Mouse (Mus musculus): ENCODE results near the gene Ccdc115.
A peak's percentile ranks its signal among the peaks of the same experiment; 100 is the strongest.
"Not testable (repeated sequence)": the region's sequence is repeated elsewhere in the genome, so short reads cannot be mapped to it uniquely, and the experiment has no call there.

Ccdc115 gene

DNA sequence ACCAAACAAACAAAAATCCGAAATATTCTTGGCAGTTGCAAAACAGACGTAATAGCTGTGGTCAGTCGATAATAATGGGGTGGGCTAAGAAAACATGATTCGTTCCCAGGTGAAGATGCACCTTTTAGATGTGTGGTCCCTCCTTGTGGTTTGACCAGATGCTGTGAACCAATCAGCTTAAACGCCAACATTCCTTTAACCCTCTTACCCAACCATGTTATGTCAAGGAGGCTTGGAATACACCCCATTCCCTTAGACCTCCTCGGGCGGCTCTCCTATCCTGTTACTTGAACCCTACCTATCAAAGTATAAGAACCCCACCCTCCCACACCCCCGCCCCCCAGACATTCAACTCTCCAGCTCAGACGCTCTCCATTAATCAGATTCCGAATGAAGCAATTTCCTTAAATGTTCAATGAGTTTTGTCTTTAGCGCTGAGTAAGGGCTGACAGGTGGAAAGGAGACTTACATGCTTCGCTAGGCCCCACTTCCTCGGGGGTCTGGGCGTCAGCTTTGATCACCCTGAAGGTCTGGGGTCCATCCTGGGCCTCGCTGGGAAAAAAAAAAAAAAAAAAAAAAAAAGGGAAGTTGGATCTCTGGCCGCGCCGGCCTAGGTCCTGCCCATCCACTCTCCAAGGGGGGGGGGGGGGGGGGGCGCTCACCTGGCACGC lies 956 bp downstream of the Ccdc115 start:
- no peak for DNase-seq (ENCODE audit: low read depth)

DNA sequence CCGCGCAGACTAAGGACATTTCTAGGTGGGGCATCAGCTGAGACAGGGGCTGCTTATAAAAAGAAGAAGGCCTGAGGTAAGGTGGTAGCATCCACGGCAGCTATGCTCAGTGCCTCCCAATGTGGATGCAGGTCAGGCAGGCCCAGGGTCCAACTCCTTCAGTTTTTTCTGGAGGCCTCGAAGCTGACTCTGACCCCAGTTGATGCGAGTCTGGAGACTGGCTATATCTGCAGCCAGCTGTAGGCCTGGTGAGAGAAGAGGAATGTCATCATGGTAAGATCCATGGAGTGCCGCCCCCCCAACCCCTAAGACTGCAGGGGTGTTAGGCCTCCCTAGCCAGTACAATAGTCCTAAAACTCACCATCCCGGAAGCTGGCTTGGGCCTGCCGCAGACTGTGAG lies 2.1 kb downstream of the Ccdc115 start:
- not testable (repeated sequence) for DNase-seq (ENCODE audit: low read depth)

DNA sequence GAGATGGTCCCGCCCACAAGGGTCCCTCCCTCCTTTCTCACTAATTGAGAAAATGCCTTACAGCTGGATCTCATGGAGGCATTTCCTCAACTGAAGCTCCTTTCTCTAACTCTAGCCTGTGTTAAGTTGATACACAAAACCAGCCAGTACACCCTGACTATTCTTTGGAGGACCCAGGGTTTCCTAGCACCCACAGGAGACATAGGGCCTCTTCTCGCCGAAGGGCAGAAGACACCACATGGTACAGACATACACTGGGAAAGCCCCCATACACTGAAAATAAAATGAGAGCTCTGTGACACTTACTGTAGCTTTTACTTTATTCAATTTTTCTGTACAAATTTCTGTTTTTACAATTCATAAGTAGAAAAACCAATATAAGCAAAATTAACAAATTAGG lies 3.1 kb downstream of the Ccdc115 start:
- DNase-seq (ENCODE audit: low read depth) = no peak

DNA sequence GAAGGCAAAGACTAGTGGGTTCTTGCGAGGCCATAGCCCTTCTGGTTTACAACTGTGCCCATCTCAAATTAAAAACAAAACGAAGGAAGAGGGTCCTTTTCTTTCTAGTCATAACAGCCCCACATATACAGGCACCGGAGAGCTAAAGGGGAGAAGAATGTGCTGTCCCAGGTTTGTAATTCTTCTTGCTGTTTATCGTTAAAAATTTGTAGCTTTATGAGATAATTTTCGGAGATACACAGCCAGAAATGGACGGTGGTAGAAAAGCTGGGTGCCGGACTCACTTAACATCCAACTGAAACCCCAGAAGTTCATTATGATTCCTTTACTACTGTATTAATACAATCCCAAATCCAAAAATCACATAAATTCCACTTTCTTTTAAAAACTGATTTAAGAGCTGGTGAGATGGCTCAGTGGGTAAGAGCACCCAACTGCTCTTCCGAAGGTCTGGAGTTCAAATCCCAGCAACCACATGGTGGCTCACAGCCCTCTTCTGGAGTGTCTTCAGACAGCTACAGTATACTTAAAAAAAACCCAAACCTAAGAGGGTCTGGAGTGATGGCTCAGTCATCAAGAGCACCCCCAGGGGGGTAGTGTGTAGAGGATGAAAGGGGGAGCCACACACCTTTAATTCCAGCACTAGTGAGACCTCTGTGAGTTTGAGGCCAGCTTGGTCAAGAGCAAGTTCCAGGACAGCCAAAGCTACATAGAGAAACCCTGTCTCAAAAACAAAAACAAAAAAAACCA lies 3.9 kb downstream of the Ccdc115 start:
- no peak for DNase-seq (ENCODE audit: low read depth)

DNA sequence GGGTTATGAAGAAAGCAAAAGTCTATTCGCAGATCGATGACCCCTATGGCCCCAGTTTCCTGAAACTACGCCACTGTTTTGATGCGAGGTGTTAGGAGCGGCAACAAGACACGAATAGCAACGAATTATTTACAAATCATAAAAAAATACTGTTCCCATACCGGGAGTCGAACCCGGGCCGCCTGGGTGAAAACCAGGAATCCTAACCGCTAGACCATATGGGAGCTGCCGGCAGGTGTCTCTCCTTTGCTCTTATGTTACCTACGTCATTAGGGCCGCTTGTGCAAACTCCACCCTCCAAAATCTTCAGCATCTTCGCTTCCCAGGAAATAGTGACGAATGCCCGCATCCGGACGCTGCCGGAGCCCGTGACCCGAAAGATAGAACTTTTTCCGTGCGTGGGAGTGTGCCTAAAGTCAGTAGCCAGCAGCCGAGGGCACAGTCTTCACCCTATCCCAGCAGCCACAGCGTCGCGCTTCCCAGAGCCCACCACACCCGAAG lies 4.8 kb downstream of the Ccdc115 start:
- DNase-seq (ENCODE audit: low read depth) = peak; percentile 87

DNA sequence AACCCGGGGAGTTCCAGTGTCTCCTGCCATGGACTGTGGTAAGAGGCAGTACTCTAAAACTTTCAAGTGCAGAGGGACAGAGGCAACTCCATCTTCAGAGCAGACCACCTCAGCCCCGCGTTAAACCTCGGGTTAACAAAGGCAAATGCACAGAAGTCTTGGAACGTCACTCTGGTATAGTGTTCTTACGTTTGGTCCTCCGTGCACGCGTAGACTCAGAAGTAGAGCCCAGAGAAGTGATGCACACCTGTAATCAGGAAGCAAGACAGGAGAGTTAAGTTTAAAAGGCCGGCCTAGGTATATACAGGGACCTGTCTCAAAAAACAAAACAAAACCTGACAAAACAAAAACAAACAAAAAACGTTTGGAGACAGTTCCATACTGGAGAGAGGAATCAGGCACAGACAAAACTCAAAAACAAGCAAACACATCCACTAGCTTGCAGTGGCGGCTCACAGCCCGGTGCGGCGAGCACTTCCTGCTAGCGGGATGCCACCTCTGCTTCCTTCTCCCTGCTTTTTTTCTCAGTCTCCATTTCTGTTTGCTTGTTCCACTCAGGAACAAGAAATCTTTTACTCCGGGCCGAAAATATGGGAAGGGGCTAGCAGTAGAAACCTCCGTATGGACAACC lies 5.5 kb downstream of the Ccdc115 start:
- DNase-seq (ENCODE audit: low read depth) = no peak

DNA sequence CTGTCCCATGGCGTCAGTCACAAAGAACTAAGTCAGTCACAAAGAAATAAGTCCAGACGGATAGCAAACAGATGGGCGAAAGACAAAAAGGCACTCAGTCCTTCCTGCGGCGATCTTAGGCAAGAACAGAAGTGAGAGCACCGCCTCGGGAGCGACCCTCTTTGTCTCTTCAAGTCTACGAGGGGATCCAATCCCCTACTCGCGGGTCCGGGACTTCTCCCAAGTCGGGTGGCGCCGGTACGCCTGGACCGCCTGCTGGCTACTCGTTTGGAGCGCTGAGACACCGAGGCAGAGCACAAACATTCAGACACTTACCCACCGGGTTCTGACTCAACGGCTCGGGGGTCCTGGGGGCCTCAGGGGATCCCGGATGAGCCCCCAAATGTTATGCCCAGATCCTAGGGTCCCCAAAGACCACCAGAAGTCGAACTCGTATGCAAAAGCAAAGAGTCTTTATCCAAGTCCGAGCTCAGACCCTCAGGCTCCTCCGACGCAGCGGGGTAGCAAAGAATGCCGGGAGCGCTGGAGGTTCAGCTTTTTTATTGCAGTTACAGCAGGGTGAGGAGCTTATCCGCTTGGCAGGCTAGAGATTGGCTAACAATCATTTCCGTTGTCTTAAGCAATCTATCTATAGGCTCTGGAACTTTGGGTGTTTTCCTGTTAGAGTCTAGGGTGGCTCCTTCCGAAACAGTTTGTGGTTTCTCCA lies 6.5 kb downstream of the Ccdc115 start:
- no peak for DNase-seq (ENCODE audit: low read depth)

DNA sequence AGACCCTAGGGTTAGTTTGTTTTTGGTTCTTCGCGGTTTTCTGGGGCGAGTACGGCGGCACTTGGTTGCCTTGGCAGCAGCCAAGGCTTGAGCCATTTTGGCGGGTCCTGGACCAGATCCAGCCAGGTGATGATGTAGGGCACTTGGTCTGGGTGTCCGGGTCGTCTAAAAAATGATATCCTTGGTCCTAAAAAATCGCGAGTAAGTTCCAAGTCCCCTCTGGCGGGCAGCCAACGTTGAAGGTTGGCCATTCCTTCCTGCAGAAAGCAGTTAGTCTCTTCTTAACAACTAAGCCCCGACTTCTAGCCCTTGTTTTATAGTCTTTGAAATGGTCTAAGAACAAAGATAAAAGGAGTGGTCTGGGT lies 7.1 kb downstream of the Ccdc115 start:
- DNase-seq (ENCODE audit: low read depth) = no peak

DNA sequence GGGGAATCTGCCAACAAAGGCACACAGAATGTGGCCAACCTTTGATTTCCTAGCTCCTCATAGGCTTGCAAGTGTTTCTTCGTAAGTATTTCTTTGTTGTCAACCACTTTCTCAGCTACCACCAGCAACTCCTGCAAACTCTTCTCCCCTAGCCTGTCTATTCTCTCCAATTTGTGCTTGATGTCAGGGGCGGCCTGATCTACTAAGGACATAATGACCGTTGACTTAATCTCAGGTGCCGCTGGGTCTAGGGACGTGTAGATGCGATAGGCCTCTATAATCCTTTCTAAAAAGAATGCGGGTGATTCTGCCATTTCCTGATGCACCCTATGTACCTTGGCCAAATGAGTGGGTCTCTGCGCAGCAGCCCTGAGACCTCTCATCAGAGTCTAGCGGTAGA lies 8.0 kb downstream of the Ccdc115 start:
- no peak for DNase-seq (ENCODE audit: low read depth)

DNA sequence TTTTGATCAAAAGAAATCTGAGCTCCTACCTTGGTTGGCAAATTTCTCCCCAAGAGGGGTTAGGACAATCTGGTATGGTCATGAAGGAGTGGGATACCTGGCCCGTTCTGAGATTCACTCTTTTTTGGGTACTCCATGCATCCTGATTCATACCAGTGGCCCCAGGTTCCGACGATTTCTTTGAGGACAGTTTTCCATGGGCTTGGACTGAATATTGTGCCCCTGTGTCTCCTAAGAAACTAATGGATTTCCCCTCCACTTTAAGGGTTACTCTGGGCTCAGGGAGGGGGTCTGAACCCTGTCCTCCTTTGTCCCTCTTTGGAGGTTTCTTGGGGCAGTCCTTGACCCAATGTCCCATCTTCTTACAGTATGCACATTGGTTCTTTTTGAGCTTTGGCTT lies 8.5 kb downstream of the Ccdc115 start:
- DNase-seq (ENCODE audit: low read depth) = no peak

DNA sequence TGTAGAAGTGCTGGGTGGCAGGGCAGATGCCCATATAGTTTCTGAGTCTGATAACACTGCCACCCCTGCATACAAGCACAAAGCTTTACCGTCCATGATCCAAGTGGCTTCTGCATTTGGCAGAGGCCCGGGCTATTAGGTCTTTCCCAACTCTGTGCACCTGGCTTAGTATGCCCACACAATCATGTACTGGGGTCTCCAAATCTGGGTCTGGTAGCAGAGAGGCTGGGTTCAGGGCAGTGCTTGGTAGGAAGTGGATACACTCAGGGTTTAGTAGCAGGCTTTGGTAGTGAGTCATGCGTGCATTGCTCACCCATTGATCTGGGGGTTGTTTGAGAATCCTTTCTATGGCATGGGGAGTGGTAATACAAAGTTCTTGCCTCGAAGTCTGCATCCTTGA lies 10.2 kb downstream of the Ccdc115 start:
- DNase-seq (ENCODE audit: low read depth) = no peak

DNA sequence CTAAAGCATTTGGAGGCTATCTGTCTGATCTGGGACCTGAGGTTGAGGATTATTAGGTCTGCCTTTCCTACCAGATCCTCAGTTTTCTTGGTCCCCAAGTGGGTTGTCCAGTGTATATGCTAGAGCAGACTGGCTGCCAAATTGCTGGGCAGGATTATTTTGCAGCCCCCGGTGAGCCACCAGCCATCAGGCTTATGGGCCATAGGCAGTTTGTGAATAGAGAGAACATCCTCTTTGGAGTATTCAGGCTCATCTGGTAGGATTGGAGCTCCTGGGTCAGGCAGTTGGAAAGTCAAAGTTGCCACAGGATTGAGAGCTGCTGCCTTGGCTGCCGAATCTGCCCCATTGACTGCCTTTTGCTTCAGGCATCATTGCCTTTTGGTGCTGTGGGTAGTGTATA lies 11.0 kb downstream of the Ccdc115 start:
- DNase-seq (ENCODE audit: low read depth) = no peak

DNA sequence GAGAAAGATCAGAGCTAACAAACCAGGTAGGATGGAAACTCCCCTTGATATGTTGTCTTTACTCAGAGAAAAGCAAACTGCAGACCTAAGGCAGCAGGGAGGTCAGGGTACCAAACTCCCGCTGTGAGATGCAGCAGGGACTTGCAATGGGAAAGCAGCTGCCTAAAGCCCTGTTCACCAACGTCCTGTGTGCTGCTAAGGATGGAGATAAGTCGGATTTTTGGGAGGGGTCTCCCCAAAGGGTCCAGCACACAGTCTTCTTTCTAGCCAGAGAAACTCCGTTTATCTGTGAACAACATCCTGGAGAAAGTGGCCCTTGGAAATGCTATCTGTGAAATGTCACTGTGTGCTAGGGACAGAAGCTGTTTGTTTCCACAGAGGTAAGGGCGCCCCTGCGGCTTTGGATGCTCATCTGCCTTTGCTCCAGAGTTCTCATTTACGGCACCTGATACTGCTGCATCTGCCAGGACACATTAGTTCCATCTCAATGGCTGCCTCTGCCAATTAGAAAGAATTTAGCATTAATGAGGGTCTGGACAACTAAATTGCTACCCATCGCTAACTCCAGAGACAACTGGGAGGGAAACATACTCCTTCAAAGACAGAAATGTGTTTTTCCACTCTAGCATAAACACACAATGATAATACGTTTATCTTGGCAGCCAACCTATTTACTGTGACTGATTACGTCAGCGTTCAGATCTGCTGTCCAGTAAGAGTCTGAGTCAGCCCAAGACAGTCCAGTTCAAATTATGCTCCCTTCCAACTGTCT lies 40.1 kb downstream of the Ccdc115 start:
- no peak for DNase-seq (ENCODE audit: low read depth)

DNA sequence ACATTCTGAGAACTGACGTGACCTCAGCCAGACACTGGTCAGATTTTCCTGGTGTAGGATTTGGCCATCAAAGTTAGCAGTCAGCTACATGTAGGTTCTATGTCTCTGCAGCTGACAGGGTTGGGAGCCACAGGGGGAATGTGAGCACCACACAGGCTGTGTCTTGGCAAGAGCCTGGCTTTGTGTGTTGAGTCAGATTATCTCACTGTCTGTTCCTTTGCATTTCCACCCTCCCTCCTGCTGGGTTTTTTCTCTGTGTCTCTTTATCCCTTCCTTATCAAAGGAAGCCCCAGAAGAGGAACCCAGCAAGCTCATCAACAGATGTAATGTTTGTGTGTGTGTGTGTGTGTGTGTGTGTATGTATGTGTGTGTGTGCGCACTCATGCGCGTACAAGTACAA lies 43.2 kb downstream of the Ccdc115 start:
- DNase-seq (ENCODE audit: low read depth) = no peak

DNA sequence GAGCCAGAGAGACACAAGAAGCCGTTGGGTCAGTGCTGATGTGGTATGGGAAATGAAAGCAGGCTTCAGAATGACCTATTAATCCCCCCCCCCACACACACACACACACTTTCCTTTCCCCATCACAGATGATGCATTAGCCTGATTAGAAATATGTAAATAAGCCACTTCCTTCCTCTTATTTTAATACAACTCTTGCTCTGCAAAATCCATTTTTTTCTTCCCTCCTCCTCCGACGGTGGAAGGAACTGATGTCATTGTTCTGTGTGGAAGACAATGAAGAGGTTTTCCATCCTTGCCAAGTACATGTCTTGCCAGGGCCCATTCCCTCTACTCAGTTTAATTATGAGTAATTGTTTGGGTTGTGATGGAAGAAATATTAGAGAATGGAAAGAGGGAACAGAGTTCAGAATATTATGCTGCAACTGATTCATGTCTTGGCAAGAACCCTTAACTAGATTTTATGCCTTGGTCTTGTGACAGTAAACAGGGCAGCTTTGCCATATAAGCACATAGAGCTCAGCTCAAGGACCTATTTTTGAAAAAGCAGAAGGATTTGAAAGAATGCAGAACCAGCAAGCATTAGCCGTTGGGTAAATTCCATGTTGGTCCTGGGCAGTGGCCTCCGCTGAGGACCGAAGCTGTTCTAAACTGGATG lies 50.1 kb downstream of the Ccdc115 start:
- no peak for DNase-seq (ENCODE audit: low read depth)

DNA sequence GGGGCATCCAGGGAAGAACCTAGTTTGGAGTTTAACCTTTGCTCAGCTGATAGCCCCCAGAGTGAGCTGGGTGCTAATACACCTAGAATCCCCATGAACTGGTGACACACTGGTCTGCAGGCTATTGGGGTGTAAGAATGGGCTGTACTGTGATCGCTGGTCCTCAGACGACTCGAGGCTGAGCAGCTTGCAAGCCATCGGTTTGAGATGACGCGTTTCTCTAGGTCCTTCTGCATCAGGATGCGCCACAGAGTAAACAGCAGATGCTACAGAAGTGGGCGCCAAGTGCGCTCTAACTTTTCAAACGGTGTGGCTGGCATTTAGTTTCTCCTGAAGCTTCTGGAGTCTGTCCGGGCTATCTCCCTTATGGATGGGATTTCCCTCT lies 50.6 kb downstream of the Ccdc115 start:
- DNase-seq (ENCODE audit: low read depth) = no peak

DNA sequence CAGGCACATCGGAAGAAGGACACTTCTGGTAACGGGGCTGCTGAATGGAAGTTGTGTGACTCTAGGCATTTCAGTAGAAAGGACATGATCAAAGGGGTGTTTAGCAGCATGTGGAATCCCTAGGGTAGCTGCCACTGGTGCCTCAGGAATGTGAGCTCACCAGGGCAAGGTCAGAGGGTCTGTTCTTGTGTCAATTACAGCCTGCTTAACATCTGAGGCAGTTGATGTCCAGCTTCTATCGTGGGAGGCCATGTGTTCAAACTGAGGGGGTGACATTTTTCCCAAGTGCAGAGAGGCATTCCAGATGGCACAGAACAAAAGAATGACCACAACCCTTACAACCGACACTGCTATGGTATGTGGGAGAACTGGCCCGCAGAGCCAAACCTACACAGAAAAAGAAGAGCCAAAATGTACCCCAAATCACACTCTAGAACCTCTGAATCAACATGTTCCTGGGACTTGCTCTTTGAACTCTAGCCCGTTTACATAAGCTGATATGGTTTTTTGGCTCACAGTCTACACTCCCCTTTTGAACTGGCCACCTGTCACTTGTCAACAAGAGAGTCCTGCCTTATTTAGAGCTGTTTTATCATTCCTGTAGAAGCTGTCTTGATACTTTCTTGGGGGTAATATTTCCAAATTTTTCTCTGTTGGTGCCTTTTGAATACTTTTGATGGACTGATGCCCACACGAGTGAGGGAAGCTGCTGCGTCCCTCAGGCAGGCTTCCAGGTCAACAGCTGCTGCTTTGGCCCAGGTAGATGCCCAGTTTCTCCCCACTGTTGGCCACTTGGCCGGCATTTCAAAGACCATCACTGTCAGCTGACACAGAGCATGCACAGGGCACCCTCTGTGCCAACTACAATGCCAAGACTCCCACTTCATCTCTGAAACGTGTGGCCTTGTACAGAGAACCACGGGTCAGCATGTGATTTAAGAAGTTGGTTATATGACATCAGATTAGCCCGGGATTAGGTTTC lies 51.8 kb downstream of the Ccdc115 start:
- no peak for DNase-seq (ENCODE audit: low read depth)

Measured in c-Kit-positive CD71-negative TER-119-negative erythroid progenitor cells, embryonic 14.5 days (primary cell).